22 mouse cellular contexts compared by ENCODE assay signal in genomic region chr19:10167112-10167511, GRCm38 (mm10).
"Had no signal": no experiment of that assay in that cellular context is flagged by ENCODE, and none has a peak within 500 bp of the region (broad histone marks: within the 10 kb centered on the region; RNA-seq: fewer than 3 reads in every experiment).

No protein-coding gene starts in this region.

- H3K4me2 ChIP-seq: lung, embryonic 15.5 days; midbrain, embryonic 11.5 days; midbrain, embryonic 13.5 days; midbrain, embryonic 15.5 days; neural tube, embryonic 12.5 days; stomach, embryonic 15.5 days had no signal

- H3K27ac ChIP-seq: lung, embryonic 15.5 days; macrophage; midbrain, embryonic 13.5 days; midbrain, embryonic 15.5 days; neural tube, embryonic 12.5 days; stomach, embryonic 15.5 days; stomach, postnatal 0 days had no signal

- DNase-seq: liver, postnatal 0 days; lung, adult 2 months; lung, postnatal 14 days; lung, postnatal 36 days; retina, postnatal 1 day; right cerebral cortex, adult 18-20 months; right cerebral cortex, postnatal 25 days; right cerebral cortex, postnatal 4 days; spleen, adult 18-20 months; thymus, adult 2 months; thymus, postnatal 25 days; thymus, postnatal 4 days had no signal

- ATAC-seq: liver, postnatal 0 days; lung, postnatal 0 days; midbrain, embryonic 13.5 days; midbrain, embryonic 15.5 days had no signal

- H3K4me1 ChIP-seq: lung, embryonic 15.5 days; midbrain, embryonic 13.5 days; midbrain, embryonic 15.5 days; neural tube, embryonic 12.5 days; stomach, embryonic 15.5 days had no signal

- H3K9me3 ChIP-seq: lung, embryonic 15.5 days; midbrain, embryonic 13.5 days; midbrain, embryonic 15.5 days; neural tube, embryonic 12.5 days; stomach, embryonic 15.5 days had no signal

- H3K36me3 ChIP-seq: lung, embryonic 15.5 days; midbrain, embryonic 13.5 days; midbrain, embryonic 15.5 days; neural tube, embryonic 12.5 days; stomach, embryonic 15.5 days had no signal

- H3K27me3 ChIP-seq: lung, embryonic 15.5 days; megakaryocyte, embryonic 14.5 days; midbrain, embryonic 13.5 days; midbrain, embryonic 15.5 days; neural tube, embryonic 12.5 days; stomach, embryonic 15.5 days had no signal

- H3K4me3 ChIP-seq: lung, embryonic 15.5 days; megakaryocyte, embryonic 14.5 days; midbrain, embryonic 13.5 days; midbrain, embryonic 15.5 days; neural tube, embryonic 12.5 days; stomach, embryonic 15.5 days had no signal

- H3K9ac ChIP-seq: liver, postnatal 0 days; lung, embryonic 15.5 days; midbrain, embryonic 13.5 days; midbrain, embryonic 15.5 days; neural tube, embryonic 12.5 days; stomach, embryonic 15.5 days had no signal
